Mouse (Mus musculus): ENCODE data around the gene Kcnh1.

GRCm38 (mm10) chr1:192400991-192401390, 210.4 kb downstream of the Kcnh1 start:
- TF ChIP-seq CTCF (IDR thresholded peaks at IDR 0.05; ENCODE audit: control insufficient read depth, insufficient read depth, insufficient replicate concordance, low read depth, low read length) (no peak), POLR2A (IDR thresholded peaks at IDR 0.05; ENCODE audit: control insufficient read depth, low read depth, low read length) (no peak)

Data from testis, adult 2 months (tissue).